Mouse (Mus musculus): ENCODE results near the gene Plk2.

DNA sequence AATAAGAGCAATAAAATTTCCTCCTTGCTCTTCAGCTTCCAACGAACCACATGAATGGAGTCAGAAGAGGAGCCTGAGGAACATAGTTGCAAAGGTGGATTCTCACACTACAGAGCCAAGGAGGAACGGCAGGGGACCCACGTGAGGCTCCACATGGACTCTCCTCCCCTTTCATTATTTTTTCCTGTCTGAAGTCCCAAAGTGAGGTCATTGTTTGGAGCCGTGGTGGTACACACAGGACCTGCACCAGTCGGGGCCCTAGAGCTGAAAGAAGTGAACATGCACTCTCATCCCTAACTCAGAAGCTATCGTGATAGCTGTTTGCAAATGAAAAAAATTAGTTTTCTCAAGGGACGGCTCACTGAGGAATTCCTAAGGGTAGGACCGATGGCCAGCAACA, 9.2 kb downstream of the Plk2 start:
- TF ChIP-seq CTCF (IDR thresholded peaks at IDR 0.05; ENCODE audit: low read depth): no peak
- TF ChIP-seq EP300 (IDR thresholded peaks at IDR 0.05; ENCODE audit: low read depth): no peak
